Mouse (Mus musculus) erythroblast, embryonic 14.5 days (primary cell): Measurements from ENCODE around the gene Ptgdr2. TPM values are rescaled to one million over a fixed set of nuclear protein-coding genes. Genes with fewer than 3 reads are reported as not detected.
A peak's percentile ranks its signal among the peaks of the same experiment; 100 is the strongest.

Experiments used
- H3K27me3 ChIP-seq: 2 replicates; pipeline ENCODE4 v1.6.1; 2012; ENCODE audit warnings: inconsistent platforms; ENCODE audit not compliant: control insufficient read depth
- H3K36me3 ChIP-seq: 2 replicates; pipeline ENCODE4 v1.6.1; 2012; ENCODE audit warnings: mild to moderate bottlenecking, inconsistent platforms; ENCODE audit not compliant: control insufficient read depth
- H3K4me1 ChIP-seq: 2 replicates; pipeline ENCODE4 v1.6.1; 2012; ENCODE audit warnings: inconsistent platforms; ENCODE audit not compliant: control insufficient read depth
- H3K4me3 ChIP-seq: replicated peaks from 2 replicates; pipeline ENCODE3; 2012; ENCODE audit warnings: moderate library complexity, mild to moderate bottlenecking, inconsistent platforms
- H3K9me3 ChIP-seq: 2 replicates; pipeline ENCODE4 v1.6.1; 2012; ENCODE audit warnings: low read length, inconsistent platforms, mixed read lengths; ENCODE audit not compliant: control insufficient read depth
- GATA1 ChIP-seq: IDR thresholded peaks from 2 replicates; pipeline ENCODE4 v1.6.1; 2012; ENCODE audit warnings: low read length, inconsistent platforms, mixed read lengths
- TAL1 ChIP-seq: IDR thresholded peaks from 3 replicates; pipeline ENCODE4 v1.6.1; 2012; ENCODE audit warnings: low read length, inconsistent platforms, mixed read lengths
- polyA plus RNA-seq: library from polyadenylated mRNA; stranded (reverse); fragments of >175 nt; gene quantifications from 2 replicates; pipeline ENCODE4 v1.2.3, GENCODE M21; 2012

Ptgdr2 gene
- polyA plus RNA-seq, 1 experiment, result not detected

DNA sequence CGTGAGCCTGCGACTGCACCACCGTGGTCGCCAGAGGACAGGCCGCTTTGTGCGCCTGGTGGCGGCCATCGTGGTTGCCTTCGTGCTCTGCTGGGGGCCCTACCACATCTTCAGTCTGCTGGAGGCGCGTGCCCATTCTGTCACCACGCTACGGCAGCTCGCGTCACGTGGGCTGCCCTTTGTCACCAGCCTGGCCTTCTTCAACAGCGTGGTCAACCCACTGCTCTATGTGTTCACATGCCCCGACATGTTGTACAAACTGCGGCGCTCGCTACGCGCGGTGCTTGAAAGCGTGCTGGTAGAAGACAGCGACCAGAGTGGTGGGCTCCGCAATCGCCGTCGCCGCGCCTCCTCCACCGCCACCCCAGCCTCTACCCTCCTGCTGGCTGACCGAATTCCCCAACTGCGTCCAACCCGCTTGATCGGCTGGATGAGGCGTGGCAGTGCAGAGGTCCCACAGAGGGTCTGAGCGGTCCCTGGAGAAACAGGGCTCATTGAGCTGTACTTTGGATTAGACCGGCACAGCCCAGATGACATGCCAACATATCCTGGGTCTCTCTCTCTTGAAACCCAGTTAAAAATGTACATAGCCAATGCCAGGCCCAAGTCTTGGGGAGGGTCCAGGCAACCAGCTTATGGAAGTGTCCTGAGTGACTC, 4.0 kb downstream of the Ptgdr2 start:
- TF ChIP-seq GATA1 (no peak), TAL1 (no peak)
- Histone ChIP-seq H3K9me3 (peaks cover 3% of the 10 kb centered on the region), H3K4me3 (peak overlapping the region; percentile 62), H3K4me1 (peaks cover 48% of the 10 kb centered on the region), H3K36me3 (peaks cover 40% of the 10 kb centered on the region), H3K27me3 (no peaks in the 10 kb centered on the region)

DNA sequence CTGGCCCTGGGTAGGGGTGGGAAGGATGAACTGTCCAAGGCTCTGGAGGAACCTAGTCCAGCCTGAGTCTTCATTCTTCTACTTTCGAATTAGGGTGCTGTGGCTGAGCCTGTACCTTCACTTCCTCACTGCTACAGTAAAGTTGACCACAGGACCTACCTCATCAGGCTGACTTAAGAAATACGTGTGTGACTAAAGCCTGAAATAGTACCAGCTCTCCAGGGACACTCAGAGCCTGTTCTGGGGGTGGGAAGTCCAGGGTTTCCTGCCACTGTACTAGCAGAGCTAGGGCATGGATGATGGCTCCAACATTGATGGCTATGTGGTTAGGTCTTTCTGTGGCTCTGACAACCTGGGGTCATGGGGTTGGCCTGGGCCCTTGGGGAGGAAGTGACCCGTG, 7.0 kb downstream of the Ptgdr2 start:
- no peaks in the 10 kb centered on the region for H3K9me3 ChIP-seq
- H3K4me3 ChIP-seq, result no peak overlapping the region
- peaks cover 47% of the 10 kb centered on the region for H3K36me3 ChIP-seq
- TF ChIP-seq TAL1 (no peak), GATA1 (no peak)
- H3K27me3 ChIP-seq, result no peaks in the 10 kb centered on the region
- peaks cover 50% of the 10 kb centered on the region for H3K4me1 ChIP-seq

GRCm38 (mm10) chr19:10946506-10946905, 9.5 kb downstream of the Ptgdr2 start:
- H3K4me1 ChIP-seq, result peaks cover 37% of the 10 kb centered on the region
- peak overlapping the region; percentile 84 for H3K4me3 ChIP-seq
- H3K36me3 ChIP-seq, result peaks cover 46% of the 10 kb centered on the region
- no peaks in the 10 kb centered on the region for H3K27me3 ChIP-seq
- no peaks in the 10 kb centered on the region for H3K9me3 ChIP-seq
- TF ChIP-seq TAL1 (no peak; the same call in 2 of the 3 replicates), GATA1 (no peak)

DNA sequence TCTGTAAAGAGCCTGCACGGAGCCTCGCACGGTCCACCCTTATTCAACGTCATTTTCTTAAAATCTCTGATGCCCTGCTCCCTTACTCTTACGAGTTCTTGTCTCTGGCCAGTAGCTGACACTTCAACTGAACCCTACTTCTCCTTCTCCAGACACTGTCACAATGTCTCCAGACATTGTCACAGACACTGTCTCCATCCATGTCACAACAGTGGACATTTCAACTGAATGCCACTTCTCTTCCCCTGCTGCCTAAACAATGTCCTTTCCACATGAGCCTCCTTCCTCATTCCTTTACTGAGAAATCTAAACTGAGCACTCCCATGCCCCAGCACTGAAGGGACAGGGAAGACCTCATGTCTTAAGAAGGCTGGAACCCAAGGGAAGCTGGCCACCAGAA, 10.3 kb downstream of the Ptgdr2 start:
- Histone ChIP-seq H3K36me3 (peaks cover 39% of the 10 kb centered on the region), H3K4me1 (peaks cover 37% of the 10 kb centered on the region), H3K9me3 (no peaks in the 10 kb centered on the region), H3K27me3 (peaks cover 2% of the 10 kb centered on the region; the same call in 1 of the 2 replicates), H3K4me3 (peak overlapping the region; percentile 84)
- no peak for TF ChIP-seq TAL1
- no peak for TF ChIP-seq GATA1

GRCm38 (mm10) chr19:10948416-10948815, 11.5 kb downstream of the Ptgdr2 start:
- TF ChIP-seq GATA1 (no peak), TAL1 (no peak)
- H3K4me3 ChIP-seq, result peak overlapping the region; percentile 84
- H3K4me1 ChIP-seq, result peaks cover 37% of the 10 kb centered on the region
- H3K9me3 ChIP-seq, result no peaks in the 10 kb centered on the region
- peaks cover 28% of the 10 kb centered on the region for H3K36me3 ChIP-seq
- peaks cover 8% of the 10 kb centered on the region for H3K27me3 ChIP-seq

- Histone ChIP-seq H3K4me1 (peaks cover 37% of the 10 kb centered on the region), H3K27me3 (peaks cover 9% of the 10 kb centered on the region), H3K9me3 (no peaks in the 10 kb centered on the region), H3K36me3 (peaks cover 21% of the 10 kb centered on the region), H3K4me3 (peak within 1 kb of the TSS; percentile 84)
- TF ChIP-seq GATA1, result no peak
Measured at GRCm38 (mm10) chr19:10949112-10949511, 12.2 kb downstream of the Ptgdr2 start, which contains the start of gene Ccdc86. Gene Ccdc86 (minus strand): TSS chr19:10949266.

DNA sequence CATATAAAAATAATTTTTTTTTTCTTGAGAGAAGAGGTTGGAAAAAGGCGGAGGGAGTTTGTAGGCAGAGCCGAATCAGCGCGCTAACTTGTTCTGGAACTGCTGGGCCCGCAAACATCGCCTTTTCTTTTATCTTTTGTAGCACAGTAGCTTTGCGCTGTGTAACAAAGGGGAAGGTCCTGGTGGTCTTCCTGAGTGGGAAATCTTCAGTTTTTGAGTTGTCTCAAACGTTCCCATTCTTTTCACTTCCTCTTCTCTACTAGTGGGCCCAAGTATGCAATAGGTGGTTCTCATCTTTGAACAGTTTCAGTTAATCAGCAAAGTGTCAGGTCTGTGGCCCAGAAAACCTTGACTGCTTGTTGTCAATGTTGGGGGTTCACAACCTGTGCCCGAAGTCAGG, 12.6 kb downstream of the Ptgdr2 start:
- Histone ChIP-seq H3K9me3 (no peaks in the 10 kb centered on the region), H3K4me1 (peaks cover 37% of the 10 kb centered on the region), H3K4me3 (peak overlapping the region; percentile 84), H3K27me3 (peaks cover 11% of the 10 kb centered on the region), H3K36me3 (peaks cover 16% of the 10 kb centered on the region)
- TF ChIP-seq TAL1 (no peak), GATA1 (no peak)

DNA sequence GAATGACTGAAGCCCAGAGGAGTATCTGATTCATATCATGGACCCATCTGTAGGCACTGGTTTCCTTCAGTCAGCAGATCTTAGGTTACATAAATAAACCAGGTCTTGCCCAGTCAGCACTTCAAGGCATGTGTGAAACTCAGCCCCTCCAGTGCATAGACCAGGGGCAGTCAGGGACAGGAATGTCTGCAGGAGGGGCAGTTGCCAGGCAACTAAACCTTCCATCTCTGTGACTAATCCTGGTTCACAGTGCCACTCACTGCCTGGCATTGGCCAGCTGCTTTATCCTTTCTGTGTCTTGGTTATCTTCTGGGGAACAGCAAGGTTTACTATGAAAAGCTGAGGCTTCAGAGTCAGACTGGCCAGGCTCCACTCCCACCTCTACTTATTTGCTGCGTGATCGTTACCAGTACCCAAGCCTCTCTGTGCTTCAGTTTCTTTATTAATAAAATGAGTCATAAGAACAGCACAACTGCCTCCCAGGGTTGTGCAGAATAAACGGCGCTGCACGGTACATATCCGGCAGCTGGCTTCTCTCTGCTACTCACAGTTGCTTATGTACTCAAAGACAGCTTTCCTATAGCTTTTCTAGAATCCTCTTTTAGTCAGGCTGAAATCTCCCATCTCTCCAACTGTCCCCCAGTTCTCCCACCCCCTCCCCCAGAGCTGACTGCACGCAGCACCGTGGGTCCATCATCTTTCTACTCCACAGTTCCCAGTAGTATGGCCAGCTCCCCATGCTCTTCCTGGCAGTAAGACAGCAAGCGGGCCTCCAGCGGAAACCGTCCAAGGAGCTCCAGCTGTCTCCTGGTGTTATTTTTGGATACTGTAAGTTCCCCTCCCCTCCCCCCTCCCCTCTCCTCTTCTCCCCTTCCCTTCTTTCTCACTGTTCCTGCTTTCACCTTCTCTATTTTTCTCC, 15.3 kb downstream of the Ptgdr2 start:
- no peak overlapping the region for H3K4me3 ChIP-seq
- peaks cover 19% of the 10 kb centered on the region for H3K4me1 ChIP-seq
- H3K27me3 ChIP-seq, result peaks cover 17% of the 10 kb centered on the region
- H3K36me3 ChIP-seq, result no peaks in the 10 kb centered on the region
- H3K9me3 ChIP-seq, result no peaks in the 10 kb centered on the region
- TF ChIP-seq GATA1 (no peak), TAL1 (no peak)
